Mouse (Mus musculus): ENCODE results near the gene Lrrtm4. TPM values are rescaled to one million over a fixed set of nuclear protein-coding genes. Genes with fewer than 3 reads are reported as not detected.

Gene Lrrtm4
- total and polyA plus RNA-seq, 2 experiments from 2014 or later, result 22.2 to 45.1 TPM

DNA sequence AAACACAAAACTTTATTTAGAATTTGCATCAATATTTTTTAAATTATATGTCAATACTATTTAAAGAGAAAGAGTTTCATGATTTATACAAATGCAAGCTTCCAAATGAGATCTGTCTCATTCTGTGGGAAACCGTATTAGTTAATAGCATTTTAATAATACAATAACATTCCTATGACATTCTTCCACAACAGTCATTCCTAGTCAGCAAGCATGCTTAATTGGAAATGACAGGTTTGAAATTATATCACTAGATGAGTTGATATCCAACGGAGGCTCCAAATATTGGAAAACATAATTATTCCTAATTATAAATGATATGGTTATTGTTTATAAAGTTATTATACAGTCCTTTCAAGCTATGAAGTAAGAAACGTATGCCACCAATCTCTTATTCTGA is 714.7 kb downstream of the Lrrtm4 start:
- H3K9me3 ChIP-seq (ENCODE audit: low read length), result no peaks in the 10 kb centered on the region
- TF ChIP-seq CTCF (IDR thresholded peaks at IDR 0.05), result no peak
- 69% methylated on average over 3 of the region's 3 CpGs for WGBS
- no peak overlapping the region for H3K27ac ChIP-seq (ENCODE audit: low read depth, low read length)
- DNase-seq (ENCODE audit: low spot score), result no peak
- ATAC-seq (ENCODE audit: low FRiP score), result no peak
- no peaks in the 10 kb centered on the region for H3K27me3 ChIP-seq (ENCODE audit: insufficient read depth, low read length)
- no peaks in the 10 kb centered on the region for H3K4me1 ChIP-seq (ENCODE audit: insufficient read depth, low read length)
- no peak overlapping the region for H3K4me3 ChIP-seq (ENCODE audit: low read depth, low read length)
- no peaks in the 10 kb centered on the region for H3K36me3 ChIP-seq (ENCODE audit: insufficient read depth, low read length)
- H3K4me2 ChIP-seq (ENCODE audit: low read depth, low read length, poor library complexity, severe bottlenecking), result no peak overlapping the region
- H3K9ac ChIP-seq (replicated peaks; ENCODE audit: low read length, poor library complexity, severe bottlenecking), result no peak overlapping the region

GRCm38 (mm10) chr6:80750769-80751168 is 732.1 kb downstream of the Lrrtm4 start:
- Histone ChIP-seq H3K9me3 (ENCODE audit: low read length) (no peaks in the 10 kb centered on the region), H3K4me1 (ENCODE audit: insufficient read depth, low read length) (no peaks in the 10 kb centered on the region), H3K27me3 (ENCODE audit: insufficient read depth, low read length) (no peaks in the 10 kb centered on the region), H3K9ac (replicated peaks; ENCODE audit: low read length, poor library complexity, severe bottlenecking) (no peak overlapping the region), H3K4me2 (ENCODE audit: low read depth, low read length, poor library complexity, severe bottlenecking) (no peak overlapping the region), H3K36me3 (ENCODE audit: insufficient read depth, low read length) (no peaks in the 10 kb centered on the region), H3K4me3 (ENCODE audit: low read depth, low read length) (no peak overlapping the region), H3K27ac (ENCODE audit: low read depth, low read length) (no peak overlapping the region)
- WGBS, result 84% methylated on average over 2 of the region's 2 CpGs
- no peak for TF ChIP-seq CTCF (IDR thresholded peaks at IDR 0.05)
- ATAC-seq (ENCODE audit: low FRiP score) (no peak), DNase-seq (ENCODE audit: low spot score) (peak; percentile 9)

- no peaks in the 10 kb centered on the region for H3K9me3 ChIP-seq (ENCODE audit: low read length)
- WGBS, result 82% methylated on average over 5 of the region's 5 CpGs
- ATAC-seq (ENCODE audit: low FRiP score), result no peak
- H3K4me1 ChIP-seq (ENCODE audit: insufficient read depth, low read length), result no peaks in the 10 kb centered on the region
- no peak overlapping the region for H3K4me3 ChIP-seq (ENCODE audit: low read depth, low read length)
- no peak overlapping the region for H3K9ac ChIP-seq (replicated peaks; ENCODE audit: low read length, poor library complexity, severe bottlenecking)
- H3K36me3 ChIP-seq (ENCODE audit: insufficient read depth, low read length), result no peaks in the 10 kb centered on the region
- DNase-seq (ENCODE audit: low spot score), result no peak
- TF ChIP-seq CTCF (IDR thresholded peaks at IDR 0.05), result no peak
- H3K27me3 ChIP-seq (ENCODE audit: insufficient read depth, low read length), result no peaks in the 10 kb centered on the region
- no peak overlapping the region for H3K27ac ChIP-seq (ENCODE audit: low read depth, low read length)
- no peak overlapping the region for H3K4me2 ChIP-seq (ENCODE audit: low read depth, low read length, poor library complexity, severe bottlenecking)
Observed at GRCm38 (mm10) chr6:80760641-80761204, 742.0 kb downstream of the Lrrtm4 start.

GRCm38 (mm10) chr6:80786282-80786681 is 767.6 kb downstream of the Lrrtm4 start:
- TF ChIP-seq CTCF (IDR thresholded peaks at IDR 0.05), result peak; percentile 37
- Histone ChIP-seq H3K4me3 (ENCODE audit: low read depth, low read length) (no peak overlapping the region), H3K27ac (ENCODE audit: low read depth, low read length) (no peak overlapping the region), H3K9ac (replicated peaks; ENCODE audit: low read length, poor library complexity, severe bottlenecking) (no peak overlapping the region), H3K4me2 (ENCODE audit: low read depth, low read length, poor library complexity, severe bottlenecking) (no peak overlapping the region), H3K9me3 (ENCODE audit: low read length) (no peaks in the 10 kb centered on the region), H3K4me1 (ENCODE audit: insufficient read depth, low read length) (no peaks in the 10 kb centered on the region), H3K27me3 (ENCODE audit: insufficient read depth, low read length) (no peaks in the 10 kb centered on the region), H3K36me3 (ENCODE audit: insufficient read depth, low read length) (no peaks in the 10 kb centered on the region)
- ATAC-seq (ENCODE audit: low FRiP score), result no peak
- DNase-seq (ENCODE audit: low spot score), result no peak

DNA sequence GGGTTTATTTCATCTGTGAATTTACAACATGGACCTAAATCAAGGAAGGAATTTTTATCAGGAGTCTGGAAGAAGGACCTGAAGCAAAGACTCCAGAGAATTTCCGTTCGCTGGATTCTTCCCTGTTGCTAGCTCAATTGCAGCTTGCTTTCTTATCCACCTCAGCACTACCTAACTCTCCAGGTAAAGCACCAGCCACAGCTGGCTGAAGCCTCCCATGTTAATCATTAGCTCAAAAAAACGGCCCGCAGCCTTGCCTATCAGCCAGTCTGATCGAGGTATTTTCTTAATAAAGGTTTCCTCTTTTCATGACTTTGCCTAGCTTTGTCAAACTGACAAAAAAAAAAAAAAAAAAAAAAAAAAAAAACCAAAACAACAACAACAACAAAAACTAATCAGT is 805.1 kb downstream of the Lrrtm4 start:
- no peak overlapping the region for H3K4me2 ChIP-seq (ENCODE audit: low read depth, low read length, poor library complexity, severe bottlenecking)
- DNase-seq (ENCODE audit: low spot score) (no peak), ATAC-seq (ENCODE audit: low FRiP score) (no peak)
- no peaks in the 10 kb centered on the region for H3K36me3 ChIP-seq (ENCODE audit: insufficient read depth, low read length)
- WGBS, result 83% methylated on average over 5 of the region's 5 CpGs
- H3K27me3 ChIP-seq (ENCODE audit: insufficient read depth, low read length), result no peaks in the 10 kb centered on the region
- no peak for TF ChIP-seq CTCF (IDR thresholded peaks at IDR 0.05)
- no peak overlapping the region for H3K27ac ChIP-seq (ENCODE audit: low read depth, low read length)
- no peak overlapping the region for H3K4me3 ChIP-seq (ENCODE audit: low read depth, low read length)
- no peaks in the 10 kb centered on the region for H3K9me3 ChIP-seq (ENCODE audit: low read length)
- no peaks in the 10 kb centered on the region for H3K4me1 ChIP-seq (ENCODE audit: insufficient read depth, low read length)
- no peak overlapping the region for H3K9ac ChIP-seq (replicated peaks; ENCODE audit: low read length, poor library complexity, severe bottlenecking)

GRCm38 (mm10) chr6:80839784-80840183 is 821.1 kb downstream of the Lrrtm4 start:
- TF ChIP-seq CTCF (IDR thresholded peaks at IDR 0.05), result no peak
- no peak overlapping the region for H3K4me2 ChIP-seq (ENCODE audit: low read depth, low read length, poor library complexity, severe bottlenecking)
- DNase-seq (ENCODE audit: low spot score), result no peak
- H3K27me3 ChIP-seq (ENCODE audit: insufficient read depth, low read length), result no peaks in the 10 kb centered on the region
- ATAC-seq (ENCODE audit: low FRiP score), result no peak
- H3K36me3 ChIP-seq (ENCODE audit: insufficient read depth, low read length), result no peaks in the 10 kb centered on the region
- no peak overlapping the region for H3K4me3 ChIP-seq (ENCODE audit: low read depth, low read length)
- WGBS, result 89% methylated on average over 2 of the region's 2 CpGs
- H3K9ac ChIP-seq (replicated peaks; ENCODE audit: low read length, poor library complexity, severe bottlenecking), result no peak overlapping the region
- H3K27ac ChIP-seq (ENCODE audit: low read depth, low read length), result no peak overlapping the region
- no peaks in the 10 kb centered on the region for H3K9me3 ChIP-seq (ENCODE audit: low read length)
- no peaks in the 10 kb centered on the region for H3K4me1 ChIP-seq (ENCODE audit: insufficient read depth, low read length)
